Mouse (Mus musculus) lung, adult 2 months (tissue): ENCODE measurements at regions not wholly inside any gene's neighbourhood (a gene's known extent, or its start where the extent isn't known, plus 50 kb on each side); places are given as distances from the start of the nearest gene placed in this dataset.

Source experiments
- CTCF ChIP-seq: fragments of 200-500 bp; IDR thresholded peaks from 2 replicates; pipeline ENCODE4 v1.5.1; 2011; ENCODE audit warnings: mild to moderate bottlenecking, low read length, control low read depth; ENCODE audit not compliant: insufficient read depth
- POLR2A ChIP-seq: fragments of 200-500 bp; IDR thresholded peaks from 2 replicates; pipeline ENCODE4 v1.6.1; 2011; ENCODE audit warnings: low read depth, mild to moderate bottlenecking, control low read depth, low read length, borderline replicate concordance; ENCODE audit errors: extremely low read depth

DNA sequence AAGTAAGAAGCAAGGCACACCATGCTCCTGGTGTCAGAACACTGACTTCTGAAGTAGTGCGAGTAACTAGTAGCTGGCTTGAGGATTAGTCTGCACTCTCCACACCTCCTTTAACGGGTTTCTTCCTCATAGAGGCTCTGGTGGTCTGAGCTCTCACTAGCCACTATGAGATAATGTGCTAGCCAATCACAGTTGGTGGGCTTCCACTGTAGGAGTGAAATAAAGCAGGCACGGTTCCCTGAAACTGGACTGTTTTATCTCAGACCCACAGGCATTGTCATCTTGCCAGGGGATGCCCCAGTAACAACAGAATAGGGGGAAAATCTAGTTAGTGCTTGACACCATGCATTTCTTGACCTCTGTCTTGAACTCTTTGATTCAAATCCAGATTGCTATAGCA, 118.3 kb downstream of the Nfkbiz start:
- no peak for TF ChIP-seq POLR2A
- no peak for TF ChIP-seq CTCF
